Mouse (Mus musculus) erythroblast, embryonic 14.5 days (primary cell): ENCODE measurements around the gene Eif3b. TPM values are rescaled to one million over a fixed set of nuclear protein-coding genes. Genes with fewer than 3 reads are reported as not detected.

Experiments
- H3K27me3 ChIP-seq: 2 replicates; pipeline ENCODE4 v1.6.1; 2012; ENCODE audit warnings: inconsistent platforms; ENCODE audit not compliant: control insufficient read depth
- H3K36me3 ChIP-seq: 2 replicates; pipeline ENCODE4 v1.6.1; 2012; ENCODE audit warnings: mild to moderate bottlenecking, inconsistent platforms; ENCODE audit not compliant: control insufficient read depth
- H3K4me1 ChIP-seq: 2 replicates; pipeline ENCODE4 v1.6.1; 2012; ENCODE audit warnings: inconsistent platforms; ENCODE audit not compliant: control insufficient read depth
- H3K4me3 ChIP-seq: replicated peaks from 2 replicates; pipeline ENCODE3; 2012; ENCODE audit warnings: moderate library complexity, mild to moderate bottlenecking, inconsistent platforms
- H3K9me3 ChIP-seq: 2 replicates; pipeline ENCODE4 v1.6.1; 2012; ENCODE audit warnings: low read length, inconsistent platforms, mixed read lengths; ENCODE audit not compliant: control insufficient read depth
- GATA1 ChIP-seq: IDR thresholded peaks from 2 replicates; pipeline ENCODE4 v1.6.1; 2012; ENCODE audit warnings: low read length, inconsistent platforms, mixed read lengths
- TAL1 ChIP-seq: IDR thresholded peaks from 3 replicates; pipeline ENCODE4 v1.6.1; 2012; ENCODE audit warnings: low read length, inconsistent platforms, mixed read lengths
- polyA plus RNA-seq: library from polyadenylated mRNA; stranded (reverse); fragments of >175 nt; gene quantifications from 2 replicates; pipeline ENCODE4 v1.2.3, GENCODE M21; 2012

Gene Eif3b
- polyA plus RNA-seq, 1 experiment: 7.2 TPM

GRCm38 (mm10) chr5:140379299-140379698, 39.8 kb upstream of the Eif3b start:
- Histone ChIP-seq H3K27me3 (no peaks in the 10 kb centered on the region), H3K9me3 (no peaks in the 10 kb centered on the region), H3K4me1 (peaks cover 7% of the 10 kb centered on the region), H3K4me3 (no peak overlapping the region), H3K36me3 (no peaks in the 10 kb centered on the region; the same call in 1 of the 2 replicates)
- no peak for TF ChIP-seq TAL1
- TF ChIP-seq GATA1: no peak

- H3K4me3 ChIP-seq: no peak overlapping the region
- H3K9me3 ChIP-seq: no peaks in the 10 kb centered on the region
- no peaks in the 10 kb centered on the region for H3K27me3 ChIP-seq
- H3K36me3 ChIP-seq: no peaks in the 10 kb centered on the region; the same call in 1 of the 2 replicates
- H3K4me1 ChIP-seq: peaks cover 10% of the 10 kb centered on the region
- TF ChIP-seq TAL1 (no peak), GATA1 (no peak)
Measured at GRCm38 (mm10) chr5:140381156-140381555, 38.0 kb upstream of the Eif3b start.

GRCm38 (mm10) chr5:140382688-140383087, 36.4 kb upstream of the Eif3b start:
- Histone ChIP-seq H3K36me3 (no peaks in the 10 kb centered on the region; the same call in 1 of the 2 replicates), H3K4me1 (peaks cover 20% of the 10 kb centered on the region), H3K27me3 (no peaks in the 10 kb centered on the region), H3K4me3 (no peak overlapping the region), H3K9me3 (no peaks in the 10 kb centered on the region)
- TF ChIP-seq TAL1: no peak
- no peak for TF ChIP-seq GATA1

- Histone ChIP-seq H3K36me3 (no peaks in the 10 kb centered on the region; the same call in 1 of the 2 replicates), H3K9me3 (no peaks in the 10 kb centered on the region), H3K4me3 (no peak overlapping the region), H3K4me1 (peaks cover 29% of the 10 kb centered on the region), H3K27me3 (no peaks in the 10 kb centered on the region)
- TF ChIP-seq TAL1: no peak
- no peak for TF ChIP-seq GATA1
Measured at GRCm38 (mm10) chr5:140383559-140383958, 35.6 kb upstream of the Eif3b start.

GRCm38 (mm10) chr5:140384462-140384861, 34.7 kb upstream of the Eif3b start:
- peaks cover 38% of the 10 kb centered on the region for H3K4me1 ChIP-seq

GRCm38 (mm10) chr5:140387236-140387635, 31.9 kb upstream of the Eif3b start:
- peaks cover 44% of the 10 kb centered on the region for H3K4me1 ChIP-seq

More at GRCm38 (mm10) chr5:140384462-140384861, 34.7 kb upstream of the Eif3b start:
- 0 out of 2 replicates have a peak, but pooled peaks cover 2% of the 10 kb centered on the region for H3K27me3 ChIP-seq
- H3K36me3 ChIP-seq: no peaks in the 10 kb centered on the region; the same call in 1 of the 2 replicates
- TF ChIP-seq TAL1: no peak
- no peak for TF ChIP-seq GATA1
- no peak overlapping the region for H3K4me3 ChIP-seq
- H3K9me3 ChIP-seq: no peaks in the 10 kb centered on the region

GRCm38 (mm10) chr5:140387816-140388510, 31.2 kb upstream of the Eif3b start:
- Histone ChIP-seq H3K27me3 (peaks cover 16% of the 10 kb centered on the region), H3K4me3 (peak overlapping the region; percentile 77), H3K4me1 (peaks cover 44% of the 10 kb centered on the region), H3K36me3 (no peaks in the 10 kb centered on the region), H3K9me3 (no peaks in the 10 kb centered on the region)
- TF ChIP-seq GATA1 (no peak), TAL1 (no peak)

More at GRCm38 (mm10) chr5:140387236-140387635, 31.9 kb upstream of the Eif3b start:
- H3K4me3 ChIP-seq: no peak overlapping the region
- H3K9me3 ChIP-seq: no peaks in the 10 kb centered on the region
- peaks cover 16% of the 10 kb centered on the region for H3K27me3 ChIP-seq
- no peak for TF ChIP-seq TAL1
- TF ChIP-seq GATA1: no peak
- H3K36me3 ChIP-seq: no peaks in the 10 kb centered on the region

GRCm38 (mm10) chr5:140388588-140389576, 30.2 kb upstream of the Eif3b start, which contains the start of gene Snx8:
Snx8 (minus strand) TSS chr5:140389262.
- H3K36me3 ChIP-seq: no peaks in the 10 kb centered on the region

GRCm38 (mm10) chr5:140389647-140390046, 29.5 kb upstream of the Eif3b start:
- Histone ChIP-seq H3K36me3 (no peaks in the 10 kb centered on the region), H3K27me3 (peaks cover 17% of the 10 kb centered on the region), H3K9me3 (no peaks in the 10 kb centered on the region), H3K4me3 (peak overlapping the region; percentile 77), H3K4me1 (peaks cover 34% of the 10 kb centered on the region)
- TF ChIP-seq GATA1 (no peak), TAL1 (no peak)

More at GRCm38 (mm10) chr5:140388588-140389576, 30.2 kb upstream of the Eif3b start, which contains the start of gene Snx8:
- peaks cover 16% of the 10 kb centered on the region for H3K27me3 ChIP-seq
- TF ChIP-seq GATA1 (no peak), TAL1 (no peak)
- peaks cover 39% of the 10 kb centered on the region for H3K4me1 ChIP-seq
- no peaks in the 10 kb centered on the region for H3K9me3 ChIP-seq
- peak within 1 kb of the TSS; percentile 77 for H3K4me3 ChIP-seq
